Mouse (Mus musculus): ENCODE measurements around the gene Syne2. TPM values are rescaled to one million over a fixed set of nuclear protein-coding genes. Genes with fewer than 3 reads are reported as not detected.

The Syne2 gene
- polyA plus RNA-seq, 1 experiment from 2014 or later: 16.1 TPM

- Histone ChIP-seq H3K9ac (ENCODE audit: low read length) (no peak overlapping the region), H3K36me3 (ENCODE audit: control insufficient read depth, insufficient read depth, low read length) (peaks cover 2% of the 10 kb centered on the region; the same call in 1 of the 2 replicates), H3K27me3 (ENCODE audit: control insufficient read depth, insufficient read depth, low read length) (no peaks in the 10 kb centered on the region), H3K4me1 (replicated peaks; ENCODE audit: control insufficient read depth, insufficient read depth) (no peaks in the 10 kb centered on the region), H3K4me3 (ENCODE audit: low read depth, low read length) (no peak overlapping the region), H3K4me2 (replicated peaks; ENCODE audit: low read depth) (no peak overlapping the region), H3K27ac (replicated peaks) (no peak overlapping the region; the same call in 1 of the 2 replicates), H3K9me3 (ENCODE audit: control insufficient read depth, low read length) (no peaks in the 10 kb centered on the region)
- ATAC-seq (ENCODE audit: low FRiP score, low TSS enrichment) (no peak), DNase-seq (ENCODE audit: low spot score) (no peak)
- TF ChIP-seq EP300 (optimal IDR thresholded peaks at IDR 0.05) (no peak), CTCF (IDR thresholded peaks at IDR 0.05; ENCODE audit: low read depth) (no peak)
- WGBS: 63% methylated on average over 12 of the region's 12 CpGs
These were observed 61.8 kb downstream of the Syne2 start for GRCm38 (mm10) chr12:75879636-75880317.

DNA sequence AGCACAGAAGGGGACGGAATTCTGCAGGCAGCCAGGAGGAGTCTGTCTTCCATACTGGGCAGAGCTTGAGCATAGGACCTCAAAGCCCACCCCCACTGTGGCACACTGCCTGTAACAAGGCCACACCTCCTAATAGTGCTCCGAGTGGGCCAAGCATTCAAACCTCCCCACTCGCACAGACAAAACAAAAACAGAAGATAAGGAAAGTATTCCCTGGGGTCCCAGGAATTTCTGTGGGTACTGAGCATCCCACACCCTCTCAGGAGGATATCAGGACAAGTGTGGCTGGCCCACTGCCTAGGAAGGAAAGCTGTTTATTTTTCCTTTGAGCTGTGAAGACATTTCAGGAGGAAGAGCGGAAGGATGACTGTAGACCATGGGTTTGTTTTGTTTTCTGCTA, 63.6 kb downstream of the Syne2 start:
- WGBS: 54% methylated on average over 4 of the region's 4 CpGs
- no peaks in the 10 kb centered on the region for H3K27me3 ChIP-seq (ENCODE audit: control insufficient read depth, insufficient read depth, low read length)
- ATAC-seq (ENCODE audit: low FRiP score, low TSS enrichment) (no peak), DNase-seq (ENCODE audit: low spot score) (no peak)
- H3K4me1 ChIP-seq (replicated peaks; ENCODE audit: control insufficient read depth, insufficient read depth): no peaks in the 10 kb centered on the region
- H3K9me3 ChIP-seq (ENCODE audit: control insufficient read depth, low read length): no peaks in the 10 kb centered on the region
- no peak overlapping the region for H3K4me3 ChIP-seq (ENCODE audit: low read depth, low read length)
- H3K4me2 ChIP-seq (replicated peaks; ENCODE audit: low read depth): no peak overlapping the region
- H3K27ac ChIP-seq (replicated peaks): no peak overlapping the region
- no peak overlapping the region for H3K9ac ChIP-seq (ENCODE audit: low read length)
- H3K36me3 ChIP-seq (ENCODE audit: control insufficient read depth, insufficient read depth, low read length): peaks cover 2% of the 10 kb centered on the region; the same call in 1 of the 2 replicates
- TF ChIP-seq EP300 (optimal IDR thresholded peaks at IDR 0.05) (no peak), CTCF (IDR thresholded peaks at IDR 0.05; ENCODE audit: low read depth) (no peak)

DNA sequence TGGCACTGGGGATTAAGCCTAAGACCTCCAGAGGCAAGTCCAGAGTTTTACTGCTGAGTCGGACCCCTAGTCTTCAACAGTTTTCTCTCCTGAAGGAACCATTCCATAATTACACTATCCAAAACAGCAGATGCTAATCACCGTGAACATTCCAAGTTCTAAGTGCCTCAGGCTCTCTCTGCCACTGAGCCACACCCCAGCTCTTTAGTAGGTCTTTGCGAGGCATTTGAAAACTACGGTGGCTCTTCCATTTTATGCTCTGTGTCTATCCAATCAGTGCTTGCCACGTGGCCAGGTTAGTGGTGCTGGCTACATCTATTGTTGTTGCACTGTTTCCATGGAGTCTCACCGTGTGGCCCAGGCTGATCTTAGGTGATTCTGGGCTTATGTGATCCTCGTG, 68.2 kb downstream of the Syne2 start:
- 70% methylated on average over 7 of the region's 7 CpGs for WGBS
- H3K27ac ChIP-seq (replicated peaks): no peak overlapping the region
- no peaks in the 10 kb centered on the region for H3K9me3 ChIP-seq (ENCODE audit: control insufficient read depth, low read length)
- TF ChIP-seq CTCF (IDR thresholded peaks at IDR 0.05; ENCODE audit: low read depth): no peak
- TF ChIP-seq EP300 (optimal IDR thresholded peaks at IDR 0.05): no peak
- ATAC-seq (ENCODE audit: low FRiP score, low TSS enrichment) (no peak), DNase-seq (ENCODE audit: low spot score) (no peak)
- no peak overlapping the region for H3K4me3 ChIP-seq (ENCODE audit: low read depth, low read length)
- H3K4me1 ChIP-seq (replicated peaks; ENCODE audit: control insufficient read depth, insufficient read depth): no peaks in the 10 kb centered on the region
- no peak overlapping the region for H3K4me2 ChIP-seq (replicated peaks; ENCODE audit: low read depth)
- H3K36me3 ChIP-seq (ENCODE audit: control insufficient read depth, insufficient read depth, low read length): peaks cover 7% of the 10 kb centered on the region; the same call in 1 of the 2 replicates
- no peak overlapping the region for H3K9ac ChIP-seq (ENCODE audit: low read length)
- H3K27me3 ChIP-seq (ENCODE audit: control insufficient read depth, insufficient read depth, low read length): no peaks in the 10 kb centered on the region

DNA sequence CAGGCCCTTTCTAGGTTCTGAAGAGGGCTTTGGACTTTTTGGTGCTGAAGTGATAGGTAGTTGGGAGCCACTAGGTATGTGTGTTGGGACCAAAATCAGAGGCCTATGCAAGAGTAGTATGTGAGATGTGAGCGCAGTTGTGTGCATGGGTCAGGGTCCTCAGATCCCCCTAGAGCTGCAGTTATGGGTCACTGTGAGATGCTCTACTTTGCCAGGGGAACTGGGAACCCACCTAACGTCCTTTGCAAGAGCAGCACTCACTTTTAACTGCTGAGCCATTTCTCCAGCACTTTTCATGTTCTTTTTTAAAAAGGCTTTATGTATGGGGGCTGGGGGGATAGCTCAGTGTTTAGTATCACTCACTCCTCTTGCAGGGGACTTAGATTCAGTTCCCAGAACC, 69.0 kb downstream of the Syne2 start:
- DNase-seq (ENCODE audit: low spot score) (no peak), ATAC-seq (ENCODE audit: low FRiP score, low TSS enrichment) (no peak)
- H3K4me1 ChIP-seq (replicated peaks; ENCODE audit: control insufficient read depth, insufficient read depth): no peaks in the 10 kb centered on the region
- no peaks in the 10 kb centered on the region for H3K27me3 ChIP-seq (ENCODE audit: control insufficient read depth, insufficient read depth, low read length)
- H3K36me3 ChIP-seq (ENCODE audit: control insufficient read depth, insufficient read depth, low read length): peaks cover 7% of the 10 kb centered on the region; the same call in 1 of the 2 replicates
- H3K9ac ChIP-seq (ENCODE audit: low read length): no peak overlapping the region
- no peak overlapping the region for H3K27ac ChIP-seq (replicated peaks)
- WGBS: 90% methylated on average over 2 of the region's 2 CpGs
- no peak for TF ChIP-seq CTCF (IDR thresholded peaks at IDR 0.05; ENCODE audit: low read depth)
- no peak for TF ChIP-seq EP300 (optimal IDR thresholded peaks at IDR 0.05)
- no peak overlapping the region for H3K4me2 ChIP-seq (replicated peaks; ENCODE audit: low read depth)
- no peaks in the 10 kb centered on the region for H3K9me3 ChIP-seq (ENCODE audit: control insufficient read depth, low read length)
- H3K4me3 ChIP-seq (ENCODE audit: low read depth, low read length): no peak overlapping the region

DNA sequence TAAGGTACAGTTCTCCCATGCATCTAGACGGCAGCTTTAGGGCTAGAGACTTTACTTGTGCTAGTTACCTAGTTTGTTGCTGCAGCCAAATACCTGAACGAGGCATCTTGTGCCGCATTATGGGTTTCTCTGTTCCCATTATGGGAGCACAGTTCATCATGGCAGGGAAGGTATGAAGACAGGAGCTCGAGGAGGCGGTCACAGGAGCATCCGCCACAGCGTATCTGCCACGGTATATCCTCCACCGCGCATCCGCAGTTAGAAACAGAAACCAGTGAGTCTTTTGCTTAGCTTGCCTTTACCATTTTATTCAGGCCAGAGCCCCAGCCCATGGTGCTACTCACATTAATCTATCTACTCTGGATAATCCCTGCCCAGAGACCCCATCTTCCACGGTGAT, 70.8 kb downstream of the Syne2 start:
- Histone ChIP-seq H3K27me3 (ENCODE audit: control insufficient read depth, insufficient read depth, low read length) (no peaks in the 10 kb centered on the region), H3K4me1 (replicated peaks; ENCODE audit: control insufficient read depth, insufficient read depth) (no peaks in the 10 kb centered on the region), H3K9me3 (ENCODE audit: control insufficient read depth, low read length) (no peaks in the 10 kb centered on the region), H3K36me3 (ENCODE audit: control insufficient read depth, insufficient read depth, low read length) (peaks cover 7% of the 10 kb centered on the region; the same call in 1 of the 2 replicates), H3K4me2 (replicated peaks; ENCODE audit: low read depth) (no peak overlapping the region), H3K9ac (ENCODE audit: low read length) (no peak overlapping the region), H3K27ac (replicated peaks) (no peak overlapping the region), H3K4me3 (ENCODE audit: low read depth, low read length) (no peak overlapping the region)
- no peak for ATAC-seq (ENCODE audit: low FRiP score, low TSS enrichment)
- DNase-seq (ENCODE audit: low spot score): no peak
- 95% methylated on average over 12 of the region's 12 CpGs for WGBS
- TF ChIP-seq CTCF (IDR thresholded peaks at IDR 0.05; ENCODE audit: low read depth): no peak
- TF ChIP-seq EP300 (optimal IDR thresholded peaks at IDR 0.05): no peak

GRCm38 (mm10) chr12:75891206-75891605, 73.3 kb downstream of the Syne2 start:
- Histone ChIP-seq H3K9me3 (ENCODE audit: control insufficient read depth, low read length) (no peaks in the 10 kb centered on the region), H3K4me2 (replicated peaks; ENCODE audit: low read depth) (no peak overlapping the region), H3K9ac (ENCODE audit: low read length) (no peak overlapping the region), H3K27me3 (ENCODE audit: control insufficient read depth, insufficient read depth, low read length) (no peaks in the 10 kb centered on the region), H3K36me3 (ENCODE audit: control insufficient read depth, insufficient read depth, low read length) (peaks cover 7% of the 10 kb centered on the region; the same call in 1 of the 2 replicates), H3K27ac (replicated peaks) (no peak overlapping the region), H3K4me1 (replicated peaks; ENCODE audit: control insufficient read depth, insufficient read depth) (no peaks in the 10 kb centered on the region), H3K4me3 (ENCODE audit: low read depth, low read length) (no peak overlapping the region)
- ATAC-seq (ENCODE audit: low FRiP score, low TSS enrichment): no peak
- no peak for DNase-seq (ENCODE audit: low spot score)
- no peak for TF ChIP-seq CTCF (IDR thresholded peaks at IDR 0.05; ENCODE audit: low read depth)
- no peak for TF ChIP-seq EP300 (optimal IDR thresholded peaks at IDR 0.05)
- WGBS: 89% methylated on average over 5 of the region's 5 CpGs
